Mouse (Mus musculus): ENCODE measurements around the gene Sim1. TPM values are rescaled to one million over a fixed set of nuclear protein-coding genes. Genes with fewer than 3 reads are reported as not detected.

The Sim1 gene
- polyA plus RNA-seq, 1 experiment, result not detected

DNA sequence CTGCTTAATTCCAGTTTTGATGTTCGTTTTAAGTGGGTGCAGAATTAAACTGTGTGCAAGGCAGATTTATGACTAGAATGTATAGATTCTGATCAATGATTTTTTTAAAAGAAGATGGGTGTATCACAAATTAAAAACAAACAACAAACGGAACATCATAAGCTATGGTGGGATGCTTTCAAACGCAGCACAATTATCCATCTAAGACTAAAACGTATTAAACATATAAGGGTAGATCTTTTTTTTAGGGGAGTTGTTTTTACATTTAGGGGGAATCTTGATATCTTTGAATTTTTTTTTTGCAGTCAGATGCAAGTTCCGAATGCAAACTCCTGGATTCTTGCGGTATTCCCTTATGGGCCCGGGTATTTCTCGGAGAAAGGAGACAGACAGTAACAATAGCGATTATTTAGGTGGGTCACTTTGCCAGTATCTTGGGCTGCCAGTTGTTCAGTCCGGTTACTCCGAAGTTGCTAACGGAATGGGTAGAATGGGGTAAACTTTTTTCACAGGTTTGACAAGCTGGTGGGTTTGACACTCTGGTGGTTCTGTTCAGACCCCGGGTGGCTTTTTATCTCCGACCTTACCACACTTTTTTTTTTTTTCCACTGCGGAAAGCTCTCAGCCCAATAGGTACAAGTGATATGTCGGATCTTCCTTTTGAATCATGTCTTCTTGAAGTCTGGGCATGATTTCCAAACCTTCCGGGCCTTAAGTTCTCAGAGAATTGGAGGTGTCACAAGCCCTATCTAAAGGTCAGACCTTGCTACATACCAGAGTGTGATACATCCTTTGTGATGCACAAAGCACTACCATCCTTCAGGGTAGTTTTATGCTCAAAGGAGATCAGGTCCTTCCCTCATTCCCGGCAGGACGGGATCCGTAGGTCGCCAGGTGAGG is 5.5 kb downstream of the Sim1 start:
- Histone ChIP-seq H3K27ac (ENCODE audit: control insufficient read depth, insufficient read depth, low read depth, low read length, poor library complexity) (no peak overlapping the region), H3K4me1 (ENCODE audit: control insufficient read depth, insufficient read depth, low read length) (no peaks in the 10 kb centered on the region), H3K4me3 (replicated peaks; ENCODE audit: control insufficient read depth, low read depth, low read length) (no peak overlapping the region)
- TF ChIP-seq POLR2A (IDR thresholded peaks at IDR 0.05; ENCODE audit: borderline replicate concordance, control insufficient read depth, low read depth, low read length), result no peak
- no peak for TF ChIP-seq CTCF (IDR thresholded peaks at IDR 0.05; ENCODE audit: control insufficient read depth, insufficient read depth, low read length)
- 5% methylated on average over 21 of the region's 21 CpGs for WGBS

DNA sequence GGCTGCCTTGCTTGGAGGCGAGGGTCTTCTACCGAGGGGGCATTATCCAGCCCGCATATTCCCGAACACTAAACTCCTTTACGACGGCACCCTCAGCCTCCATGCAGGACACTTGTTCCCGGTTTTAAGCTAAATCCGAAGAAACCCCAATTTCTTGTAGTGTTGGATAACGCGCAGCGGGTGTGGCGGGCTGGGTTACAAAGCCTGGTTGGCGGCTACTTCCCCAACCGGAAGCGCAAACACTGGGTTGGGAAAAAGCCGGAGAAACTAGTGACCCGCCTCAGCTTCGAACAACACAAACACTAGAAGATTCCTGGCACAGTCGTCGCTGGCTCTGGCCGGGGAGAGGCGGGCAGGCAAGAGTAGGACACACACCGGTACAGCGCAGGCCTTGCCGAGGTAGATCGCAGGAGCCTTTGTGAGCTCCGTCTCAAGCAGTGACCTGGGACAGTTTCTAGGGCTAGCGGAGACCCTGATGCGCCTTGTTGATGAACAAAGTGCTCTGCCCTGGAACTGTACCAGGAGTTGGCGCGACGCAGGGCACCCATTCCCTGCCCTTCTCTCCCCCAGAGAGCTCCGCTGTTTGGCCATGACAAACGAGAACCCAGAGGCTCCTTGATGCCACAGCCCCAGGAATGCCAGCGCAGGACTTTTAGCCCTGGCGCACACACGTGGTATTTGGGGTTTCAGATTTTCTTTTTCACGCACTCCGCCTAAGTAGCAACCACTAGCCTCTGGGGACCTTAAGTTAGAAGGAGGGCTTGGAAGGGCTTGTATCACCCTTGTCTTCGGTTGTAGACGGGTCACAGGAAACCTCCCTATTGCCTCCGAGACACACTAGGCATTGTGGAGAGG is 6.4 kb downstream of the Sim1 start:
- 7% methylated on average over 42 of the region's 42 CpGs for WGBS
- no peak overlapping the region for H3K27ac ChIP-seq (ENCODE audit: control insufficient read depth, insufficient read depth, low read depth, low read length, poor library complexity)
- TF ChIP-seq CTCF (IDR thresholded peaks at IDR 0.05; ENCODE audit: control insufficient read depth, insufficient read depth, low read length), result no peak
- no peak for TF ChIP-seq POLR2A (IDR thresholded peaks at IDR 0.05; ENCODE audit: borderline replicate concordance, control insufficient read depth, low read depth, low read length)
- H3K4me1 ChIP-seq (ENCODE audit: control insufficient read depth, insufficient read depth, low read length), result no peaks in the 10 kb centered on the region
- no peak overlapping the region for H3K4me3 ChIP-seq (replicated peaks; ENCODE audit: control insufficient read depth, low read depth, low read length)

DNA sequence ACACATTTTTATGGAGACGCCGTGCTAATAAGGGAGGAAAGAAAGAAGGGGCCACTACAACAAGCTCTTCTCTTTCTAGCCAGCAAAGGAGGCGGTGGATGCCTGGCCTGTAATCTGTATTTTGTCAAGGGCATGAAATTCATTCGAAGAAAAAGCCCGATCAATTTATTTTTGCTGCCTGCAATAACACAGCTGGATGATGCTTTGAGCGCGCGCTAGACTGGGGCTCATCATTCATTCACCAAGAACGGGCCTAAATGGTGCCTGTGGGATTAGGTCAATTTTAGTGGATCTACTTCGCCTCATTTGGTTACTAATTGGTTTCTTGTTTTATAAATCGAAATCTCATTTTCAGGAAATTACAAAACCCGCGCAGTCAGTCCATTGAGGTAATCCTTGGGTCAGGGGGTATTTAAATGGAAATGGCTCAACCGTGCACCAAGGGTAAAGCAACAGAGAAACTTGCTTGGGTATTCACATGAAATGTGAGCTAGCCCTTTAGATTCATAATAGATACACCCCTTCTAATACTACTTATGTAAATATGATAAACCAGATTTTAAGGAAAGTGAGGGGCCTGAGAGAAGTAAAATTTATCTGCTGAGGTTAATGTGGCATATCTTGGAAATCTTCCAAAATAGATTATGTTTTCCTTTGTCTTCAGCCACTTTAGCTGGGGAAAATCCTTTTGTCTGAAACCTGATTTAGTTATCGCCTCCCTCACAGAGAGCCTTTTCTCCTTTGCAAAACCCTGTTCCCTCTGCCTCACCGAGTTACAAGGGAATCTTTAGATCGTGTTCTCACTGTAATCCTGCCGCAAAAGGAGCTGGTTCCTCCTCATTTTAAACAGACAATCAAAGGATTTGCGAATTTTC is 7.3 kb downstream of the Sim1 start:
- Histone ChIP-seq H3K4me1 (ENCODE audit: control insufficient read depth, insufficient read depth, low read length) (no peaks in the 10 kb centered on the region), H3K27ac (ENCODE audit: control insufficient read depth, insufficient read depth, low read depth, low read length, poor library complexity) (no peak overlapping the region), H3K4me3 (replicated peaks; ENCODE audit: control insufficient read depth, low read depth, low read length) (no peak overlapping the region)
- TF ChIP-seq POLR2A (IDR thresholded peaks at IDR 0.05; ENCODE audit: borderline replicate concordance, control insufficient read depth, low read depth, low read length), result no peak
- TF ChIP-seq CTCF (IDR thresholded peaks at IDR 0.05; ENCODE audit: control insufficient read depth, insufficient read depth, low read length), result no peak
- WGBS, result 9% methylated on average over 19 of the region's 19 CpGs

DNA sequence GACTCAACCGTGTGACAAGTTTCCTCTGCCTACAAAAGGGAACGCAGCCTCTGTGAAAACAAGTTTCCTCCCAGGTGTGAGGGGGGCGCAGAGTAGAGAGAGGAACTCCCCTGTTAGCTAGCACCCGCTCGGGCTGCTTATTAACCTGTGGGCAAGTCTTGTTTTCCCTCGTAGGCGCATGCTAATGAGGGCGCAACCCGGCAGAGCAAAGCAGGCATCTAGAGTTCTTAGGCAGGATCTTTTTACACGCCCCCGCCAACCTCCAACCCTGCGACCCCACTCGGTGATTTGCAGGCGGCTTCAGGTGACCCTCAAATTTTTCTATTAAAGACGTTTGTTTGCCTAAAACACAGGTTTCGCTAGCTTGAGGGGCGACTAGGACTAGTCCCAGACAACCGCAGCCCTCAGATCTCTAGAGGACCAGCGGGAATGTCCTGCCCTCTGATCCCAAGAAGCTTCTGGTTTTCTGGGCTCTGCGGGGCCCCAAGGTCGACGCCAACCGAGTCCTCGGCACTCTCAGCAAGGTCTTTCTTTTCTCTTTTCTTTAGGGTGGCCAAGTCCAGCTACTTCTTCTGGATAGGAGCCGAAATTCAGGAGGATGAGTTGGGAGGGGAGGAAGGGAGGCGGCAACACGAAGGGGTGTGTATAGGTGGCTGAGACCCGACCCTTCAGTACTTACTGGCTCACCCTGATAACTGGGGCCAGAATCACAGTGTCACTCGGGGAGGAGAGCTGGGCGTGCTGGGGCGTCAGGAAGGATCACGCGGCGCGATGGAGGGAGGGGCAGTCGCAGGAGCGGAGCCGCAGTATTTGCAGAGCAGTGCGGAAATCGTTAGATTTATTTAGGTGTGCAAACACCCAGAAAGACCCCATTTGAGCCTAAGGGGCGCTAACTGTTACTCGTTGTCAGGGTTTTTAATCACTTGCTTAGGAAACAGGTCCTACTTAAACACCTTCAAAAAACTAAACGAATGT is 8.5 kb downstream of the Sim1 start:
- no peak for TF ChIP-seq POLR2A (IDR thresholded peaks at IDR 0.05; ENCODE audit: borderline replicate concordance, control insufficient read depth, low read depth, low read length)
- no peak for TF ChIP-seq CTCF (IDR thresholded peaks at IDR 0.05; ENCODE audit: control insufficient read depth, insufficient read depth, low read length)
- 5% methylated on average over 43 of the region's 43 CpGs for WGBS
- Histone ChIP-seq H3K27ac (ENCODE audit: control insufficient read depth, insufficient read depth, low read depth, low read length, poor library complexity) (no peak overlapping the region), H3K4me3 (replicated peaks; ENCODE audit: control insufficient read depth, low read depth, low read length) (no peak overlapping the region), H3K4me1 (ENCODE audit: control insufficient read depth, insufficient read depth, low read length) (no peaks in the 10 kb centered on the region)

DNA sequence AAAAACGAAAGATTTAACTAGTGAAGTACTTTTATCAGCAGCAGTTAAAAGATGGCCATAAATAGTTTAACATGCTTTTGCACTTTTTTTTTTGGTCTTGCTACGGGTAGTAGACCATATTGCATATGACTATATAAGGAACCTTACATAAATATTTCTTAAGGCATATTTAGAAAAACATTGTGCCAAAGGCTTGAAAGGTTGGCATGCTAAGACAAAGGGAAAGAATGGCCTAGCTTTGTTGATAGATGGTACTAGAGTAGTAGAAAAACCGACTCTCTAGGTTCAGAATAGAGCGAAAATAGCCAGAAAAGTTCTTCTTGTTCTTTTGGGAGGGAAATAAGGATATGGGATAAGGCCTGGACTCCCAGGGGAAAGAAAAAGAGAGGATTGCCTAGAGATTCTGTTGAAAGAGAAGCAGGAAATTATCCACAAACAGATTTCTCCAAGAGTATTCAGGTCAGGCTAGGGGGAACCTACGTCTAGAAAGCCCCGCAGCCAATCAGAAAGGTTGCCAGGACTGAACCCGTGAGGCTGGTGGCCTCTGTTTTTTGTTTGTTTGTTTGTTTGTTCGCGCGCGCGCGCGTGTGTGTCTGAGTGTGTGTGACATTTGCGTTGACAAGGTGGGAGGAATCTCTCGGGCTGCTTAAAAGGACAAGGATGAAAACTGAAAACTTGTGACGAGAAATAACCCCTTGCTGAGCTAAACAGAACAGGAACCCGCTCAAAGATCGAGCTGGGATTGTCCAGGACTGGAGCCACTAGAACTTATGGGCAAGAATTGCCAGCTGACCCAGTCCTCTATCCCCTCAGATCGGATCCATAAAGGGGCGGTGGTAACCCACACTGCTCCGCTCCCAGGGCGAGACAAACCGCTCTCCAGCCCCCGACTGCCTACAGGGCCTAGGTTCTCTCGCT is 9.6 kb downstream of the Sim1 start:
- WGBS, result 10% methylated on average over 26 of the region's 26 CpGs
- TF ChIP-seq POLR2A (IDR thresholded peaks at IDR 0.05; ENCODE audit: borderline replicate concordance, control insufficient read depth, low read depth, low read length) (no peak), CTCF (IDR thresholded peaks at IDR 0.05; ENCODE audit: control insufficient read depth, insufficient read depth, low read length) (no peak)
- Histone ChIP-seq H3K4me1 (ENCODE audit: control insufficient read depth, insufficient read depth, low read length) (no peaks in the 10 kb centered on the region), H3K27ac (ENCODE audit: control insufficient read depth, insufficient read depth, low read depth, low read length, poor library complexity) (no peak overlapping the region), H3K4me3 (replicated peaks; ENCODE audit: control insufficient read depth, low read depth, low read length) (no peak overlapping the region)

Data from bone marrow, adult 2 months (tissue).